ENCODE assay signal across 28 mouse cellular contexts in genomic region chr17:58642273-58642672, GRCm38 (mm10).
A peak's percentile ranks its signal among the peaks of the same experiment; 100 is the strongest.
DNase-seq lines count a peak whose midpoint lies in the region; ATAC-seq lines count a peak whose summit lies in the region.
"Had no signal": no experiment of that assay in that cellular context is flagged by ENCODE, and none has a peak within 500 bp of the region (broad histone marks: within the 10 kb centered on the region; RNA-seq: fewer than 3 reads in every experiment).

No protein-coding gene starts in this region.

- H3K9ac ChIP-seq in lung, embryonic 15.5 days = no peak overlapping the region
- H3K9ac ChIP-seq: forebrain, embryonic 13.5 days; hindbrain, embryonic 13.5 days; limb, embryonic 12.5 days; liver, embryonic 15.5 days; neural tube, embryonic 12.5 days had no signal

- ATAC-seq in lung, embryonic 15.5 days (ENCODE audit: borderline replicate concordance, extremely low read depth, low FRiP score, low TSS enrichment) = 0 out of 2 replicates have a peak, but pooled peaks have one; percentile 67
- ATAC-seq: forebrain, embryonic 13.5 days; intestine, embryonic 16.5 days had no signal

- 15% methylated on average over 1 of the region's 1 CpGs for WGBS in lung, embryonic 15.5 days

- no peaks in the 10 kb centered on the region for H3K9me3 ChIP-seq in lung, embryonic 15.5 days
- H3K9me3 ChIP-seq: forebrain, embryonic 13.5 days; hindbrain, embryonic 13.5 days; limb, embryonic 12.5 days; liver, embryonic 15.5 days; neural tube, embryonic 12.5 days had no signal

- no peaks in the 10 kb centered on the region for H3K4me1 ChIP-seq in lung, embryonic 15.5 days
- H3K4me1 ChIP-seq: forebrain, embryonic 13.5 days; hindbrain, embryonic 13.5 days; limb, embryonic 12.5 days; liver, embryonic 15.5 days; neural tube, embryonic 12.5 days had no signal

- no peak overlapping the region for H3K4me3 ChIP-seq in lung, embryonic 15.5 days
- H3K4me3 ChIP-seq: forebrain, embryonic 13.5 days; hindbrain, embryonic 13.5 days; layer of hippocampus, adult 2 months; left cerebral cortex, adult 2 months; limb, embryonic 12.5 days; liver, embryonic 15.5 days; myocyte; neural tube, embryonic 12.5 days had no signal

- H3K27ac ChIP-seq in lung, embryonic 15.5 days = no peak overlapping the region
- H3K27ac ChIP-seq: forebrain, embryonic 13.5 days; hindbrain, embryonic 13.5 days; layer of hippocampus, adult 2 months; left cerebral cortex, adult 2 months; limb, embryonic 12.5 days; liver, embryonic 15.5 days; neural tube, embryonic 12.5 days had no signal

- peak; percentile 4 for DNase-seq in kidney, adult 11 months
- DNase-seq in kidney, adult 18-20 months = no peak
- DNase-seq in lung, postnatal 25 days (ENCODE audit: low spot score) = no peak
- peak; percentile 48 for DNase-seq in kidney, postnatal 10 days
- peak; percentile 2 for DNase-seq in mesoderm, embryonic 11.5 days (ENCODE audit: low read depth, low spot score)
- DNase-seq in thymus, postnatal 0 days (ENCODE audit: low spot score) = no peak
- DNase-seq: adrenal gland, postnatal 36 days; cerebellum, adult 18-20 months; gastrocnemius, postnatal 10 days; heart, postnatal 4 days; lung, postnatal 10 days; right cerebral cortex, adult 18-20 months; spleen, adult 18-20 months; thymus, adult 2 months; thymus, postnatal 4 days had no signal

- H3K36me3 ChIP-seq in lung, embryonic 15.5 days = no peaks in the 10 kb centered on the region
- H3K36me3 ChIP-seq: G1E; hindbrain, embryonic 13.5 days; limb, embryonic 12.5 days; liver, embryonic 15.5 days; neural tube, embryonic 12.5 days had no signal

- no peak overlapping the region for H3K4me2 ChIP-seq in lung, embryonic 15.5 days
- H3K4me2 ChIP-seq: forebrain, embryonic 13.5 days; heart, embryonic 11.5 days; hindbrain, embryonic 13.5 days; limb, embryonic 12.5 days; liver, embryonic 15.5 days; midbrain, embryonic 11.5 days; neural tube, embryonic 12.5 days had no signal

- H3K27me3 ChIP-seq in lung, embryonic 15.5 days = no peaks in the 10 kb centered on the region
- H3K27me3 ChIP-seq: forebrain, embryonic 13.5 days; hindbrain, embryonic 13.5 days; limb, embryonic 12.5 days; liver, embryonic 15.5 days; neural tube, embryonic 12.5 days had no signal

Comparison
In these comparisons a context has a peak if more than half of its experiments do, and no peak if none do; other contexts are left out.
1. DNase-seq: peak in kidney, adult 11 months (single experiment), kidney, postnatal 10 days (single experiment) and mesoderm, embryonic 11.5 days (single experiment); none in kidney, adult 18-20 months (single experiment), lung, postnatal 25 days (single experiment) and thymus, postnatal 0 days (single experiment).